Mouse (Mus musculus) cortical plate, adult 2 months (tissue): ENCODE measurements around the gene Vill. TPM values are rescaled to one million over a fixed set of nuclear protein-coding genes. Genes with fewer than 3 reads are reported as not detected.

Experiments
- H3K27ac ChIP-seq: fragments of 200-500 bp; 2 replicates; pipeline ENCODE4 v1.5.1; 2012; ENCODE audit warnings: low read length, control low read depth, inconsistent platforms; ENCODE audit not compliant: insufficient read depth
- H3K4me1 ChIP-seq: fragments of 200-500 bp; 2 replicates; pipeline ENCODE4 v1.6.1; 2011; ENCODE audit warnings: low read length; ENCODE audit not compliant: control insufficient read depth, insufficient read depth
- H3K4me3 ChIP-seq: fragments of 200-500 bp; 2 replicates; pipeline ENCODE4 v1.5.1; 2011; ENCODE audit warnings: mild to moderate bottlenecking, low read length, control low read depth; ENCODE audit not compliant: insufficient read depth
- CTCF ChIP-seq: fragments of 200-500 bp; IDR thresholded peaks from 2 replicates; pipeline ENCODE4 v1.5.1; 2011; ENCODE audit warnings: mild to moderate bottlenecking, control low read depth, low read length; ENCODE audit not compliant: insufficient read depth; ENCODE audit errors: extremely low read depth
- POLR2A ChIP-seq: fragments of 200-500 bp; IDR thresholded peaks from 2 replicates; pipeline ENCODE4 v1.6.1; 2011; ENCODE audit warnings: mild to moderate bottlenecking, low read length, control low read depth; ENCODE audit not compliant: insufficient read depth; ENCODE audit errors: extremely low read depth
- polyA plus RNA-seq: library from polyadenylated mRNA; depleted of rRNA; stranded (reverse); fragments of >200 nt; gene quantifications from 2 replicates; pipeline ENCODE4 v1.2.3, GENCODE M21; 2012

Gene Vill
- polyA plus RNA-seq, 1 experiment: 19.4 TPM

- Histone ChIP-seq H3K27ac (no peak overlapping the region), H3K4me1 (peaks cover 12% of the 10 kb centered on the region), H3K4me3 (no peak overlapping the region)
- TF ChIP-seq POLR2A: no peak
- no peak for TF ChIP-seq CTCF
These were observed 18.5 kb upstream of the Vill start for GRCm38 (mm10) chr9:119034069-119034468.

- Histone ChIP-seq H3K4me3 (no peak overlapping the region), H3K27ac (no peak overlapping the region), H3K4me1 (peaks cover 12% of the 10 kb centered on the region)
- TF ChIP-seq CTCF: no peak
- no peak for TF ChIP-seq POLR2A
These were observed 17.6 kb upstream of the Vill start for GRCm38 (mm10) chr9:119034676-119035665.

GRCm38 (mm10) chr9:119035836-119036235 lies 16.7 kb upstream of the Vill start:
- H3K27ac ChIP-seq: peak overlapping the region; percentile 6; the same call in 1 of the 2 replicates
- no peak for TF ChIP-seq CTCF
- TF ChIP-seq POLR2A: no peak
- H3K4me3 ChIP-seq: no peak overlapping the region
- H3K4me1 ChIP-seq: peaks cover 12% of the 10 kb centered on the region

- Histone ChIP-seq H3K4me1 (peaks cover 12% of the 10 kb centered on the region), H3K4me3 (no peak overlapping the region), H3K27ac (no peak overlapping the region)
- TF ChIP-seq CTCF (no peak), POLR2A (no peak)
These were observed 15.4 kb upstream of the Vill start for GRCm38 (mm10) chr9:119037076-119037730.

GRCm38 (mm10) chr9:119038574-119038973 lies 14.0 kb upstream of the Vill start:
- Histone ChIP-seq H3K4me3 (no peak overlapping the region), H3K4me1 (peaks cover 4% of the 10 kb centered on the region), H3K27ac (no peak overlapping the region)
- TF ChIP-seq POLR2A: no peak
- TF ChIP-seq CTCF: no peak

- Histone ChIP-seq H3K4me3 (no peak overlapping the region), H3K27ac (no peak overlapping the region), H3K4me1 (peaks cover 4% of the 10 kb centered on the region)
- TF ChIP-seq POLR2A (no peak), CTCF (no peak)
These were observed 12.3 kb upstream of the Vill start for GRCm38 (mm10) chr9:119040101-119040775.

GRCm38 (mm10) chr9:119048182-119048903 lies 4.2 kb upstream of the Vill start:
- TF ChIP-seq CTCF: no peak
- TF ChIP-seq POLR2A: no peak
- Histone ChIP-seq H3K27ac (no peak overlapping the region), H3K4me1 (no peaks in the 10 kb centered on the region; the same call in 1 of the 2 replicates), H3K4me3 (no peak overlapping the region)

GRCm38 (mm10) chr9:119051158-119051557 lies 1.4 kb upstream of the Vill start:
- Histone ChIP-seq H3K27ac (no peak overlapping the region), H3K4me3 (no peak overlapping the region), H3K4me1 (no peaks in the 10 kb centered on the region)
- TF ChIP-seq CTCF: no peak
- TF ChIP-seq POLR2A: no peak

GRCm38 (mm10) chr9:119053964-119054576 lies 1.5 kb downstream of the Vill start:
- Histone ChIP-seq H3K4me3 (no peak overlapping the region), H3K4me1 (no peaks in the 10 kb centered on the region), H3K27ac (no peak overlapping the region)
- TF ChIP-seq POLR2A (no peak), CTCF (no peak)
